Mouse (Mus musculus) spleen, adult 2 months (tissue): ENCODE measurements around the gene Gm29609. TPM values are rescaled to one million over a fixed set of nuclear protein-coding genes. Genes with fewer than 3 reads are reported as not detected.

Experiments used
- DNase-seq, 2 experiments: peaks; one replicate each; pipeline versions ENCODE4 v3.0.0 to v3.0.0-alpha.2; 2012 to 2021; ENCODE audit warnings: low spot score in 2 of 2, low read depth in 1 of 2
- H3K27ac ChIP-seq: fragments of 200-500 bp; 2 replicates; pipeline ENCODE4 v1.5.1; 2012; ENCODE audit warnings: low read length, inconsistent platforms; ENCODE audit not compliant: insufficient read depth
- H3K27me3 ChIP-seq: fragments of 200-500 bp; 2 replicates; pipeline ENCODE4 v1.6.1; 2012; ENCODE audit warnings: mild to moderate bottlenecking, moderate library complexity, low read length, inconsistent platforms; ENCODE audit not compliant: control insufficient read depth, insufficient read depth
- H3K36me3 ChIP-seq: fragments of 200-500 bp; 2 replicates; pipeline ENCODE4 v1.6.1; 2012; ENCODE audit warnings: mild to moderate bottlenecking, low read length, inconsistent platforms; ENCODE audit not compliant: control insufficient read depth, insufficient read depth
- H3K4me1 ChIP-seq: fragments of 200-500 bp; 2 replicates; pipeline ENCODE4 v1.6.1; 2011; ENCODE audit warnings: inconsistent platforms; ENCODE audit not compliant: control insufficient read depth, insufficient read depth, insufficient read length
- H3K4me3 ChIP-seq: fragments of 200-500 bp; 2 replicates; pipeline ENCODE4 v1.5.1; 2011; ENCODE audit warnings: mild to moderate bottlenecking, inconsistent platforms; ENCODE audit not compliant: insufficient read depth, insufficient read length; ENCODE audit errors: extremely low read depth
- CTCF ChIP-seq: fragments of 200-500 bp; IDR thresholded peaks from 2 replicates; pipeline ENCODE4 v1.5.1; 2011; ENCODE audit warnings: mild to moderate bottlenecking, inconsistent platforms; ENCODE audit not compliant: insufficient read depth, insufficient read length, insufficient replicate concordance; ENCODE audit errors: extremely low read depth
- POLR2A ChIP-seq: fragments of 200-500 bp; IDR thresholded peaks from 2 replicates; pipeline ENCODE4 v1.6.1; 2011; ENCODE audit warnings: low read depth, low read length, inconsistent platforms
- WGBS: fragments of 180-500 bp; shearing (Covaris S2); methylation state at CpG from one replicate; pipeline ENCODE4 v1.1.7; 2018; 5-methylcytosine and 5-hydroxymethylcytosine counted together
- polyA plus RNA-seq: library from polyadenylated mRNA; depleted of rRNA; stranded (reverse); fragments of >200 nt; gene quantifications from 2 replicates; pipeline ENCODE4 v1.2.3, GENCODE M21; 2012

The Gm29609 gene
- polyA plus RNA-seq, 1 experiment = 2.1 TPM

DNA sequence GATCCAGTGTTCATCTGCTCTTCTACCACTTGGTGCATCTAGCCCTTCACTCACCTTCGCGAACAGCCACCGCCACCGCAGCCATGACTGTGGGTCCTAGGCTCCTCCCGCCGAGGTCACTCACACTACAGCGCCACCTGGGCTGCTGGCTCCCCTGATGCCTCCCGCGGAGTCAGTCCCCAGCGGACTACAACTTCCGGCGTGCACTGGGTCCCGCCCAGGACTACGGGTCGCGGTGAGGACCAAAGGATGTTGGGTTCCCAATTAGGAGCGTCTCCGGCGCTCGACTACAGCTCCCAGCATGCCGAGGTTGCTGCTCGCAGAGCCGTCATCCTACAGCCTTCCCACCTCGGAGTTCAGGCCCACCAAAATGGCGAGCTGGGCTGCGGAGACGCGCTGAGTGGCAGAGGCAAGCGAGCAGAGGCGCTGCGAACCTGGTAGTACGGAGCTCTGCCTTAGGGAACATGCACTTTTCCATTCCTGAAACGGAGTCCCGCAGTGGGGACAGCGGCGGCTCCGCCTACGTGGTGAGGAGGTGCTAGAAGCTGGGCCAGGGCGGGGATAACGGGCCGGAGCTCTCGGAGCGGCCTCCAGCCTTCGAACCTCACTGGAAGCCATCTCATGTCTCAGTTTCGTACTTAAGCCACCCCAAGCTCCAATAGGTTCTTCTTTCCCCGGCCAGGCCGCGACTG lies 13.4 kb upstream of the Gm29609 start, which contains the start of the genes Snx17 and Eif2b4:
TSS of gene Snx17 (plus strand) at position 289 of the 692 bp plus-strand sequence.
TSS of gene Eif2b4 (minus strand) at position 492 of the 692 bp plus-strand sequence.
- Histone ChIP-seq H3K27me3 (no peaks in the 10 kb centered on the region), H3K36me3 (peaks cover 47% of the 10 kb centered on the region), H3K4me3 (peak within 1 kb of the TSS; percentile 93), H3K27ac (peak within 1 kb of the TSS; percentile 88), H3K4me1 (peaks cover 7% of the 10 kb centered on the region; the same call in 1 of the 2 replicates)
- TF ChIP-seq POLR2A (peak; percentile 80), CTCF (peak; percentile 59; the same call in 1 of the 2 replicates)
- DNase-seq = peak; percentile 98 to 100
- WGBS = under 1% methylated on average over 48 of the region's 48 CpGs

DNA sequence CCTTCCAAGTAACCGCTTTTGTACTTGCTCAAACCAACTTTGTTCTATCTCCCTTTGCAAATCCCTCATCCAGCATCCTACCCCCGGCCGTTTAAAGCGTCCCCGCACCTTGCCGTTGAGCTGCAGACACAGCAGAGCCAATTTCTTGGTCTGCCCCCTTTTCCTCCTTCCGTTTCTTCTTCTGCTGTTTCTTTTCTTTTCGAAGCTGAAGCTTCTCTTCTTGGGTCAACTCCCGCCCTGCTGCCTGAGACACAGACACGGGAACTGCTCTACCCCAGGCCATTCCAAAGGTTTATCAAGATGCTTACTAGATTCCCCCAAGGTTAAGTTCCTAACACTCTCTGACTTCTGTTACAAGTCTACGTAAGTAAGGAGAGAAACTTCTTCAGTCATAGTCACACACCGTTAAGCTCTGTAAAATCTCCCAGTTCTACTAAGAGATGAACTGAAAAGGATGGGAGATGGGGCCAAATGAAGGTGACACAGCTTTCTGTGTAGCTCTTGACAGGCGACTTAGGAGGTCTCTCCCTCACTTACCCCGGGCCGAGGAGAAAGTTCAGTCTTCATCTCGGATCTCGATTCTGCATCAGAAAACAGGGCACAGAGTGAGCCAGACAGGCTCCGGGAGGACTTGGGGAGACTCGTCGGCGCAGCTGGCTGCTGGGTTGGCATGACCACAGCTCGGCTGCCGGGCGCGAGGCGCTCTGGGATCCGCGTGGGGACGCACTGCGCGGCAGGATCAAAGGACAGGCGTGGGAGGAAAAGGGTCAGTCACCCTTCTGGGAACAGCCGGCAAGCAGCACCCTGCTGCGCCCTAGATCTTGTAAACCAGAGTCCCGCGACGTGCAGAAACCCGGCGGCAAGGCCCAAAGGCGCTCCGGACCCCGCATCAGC lies 12.6 kb upstream of the Gm29609 start:
- peaks cover 45% of the 10 kb centered on the region for H3K36me3 ChIP-seq

DNA sequence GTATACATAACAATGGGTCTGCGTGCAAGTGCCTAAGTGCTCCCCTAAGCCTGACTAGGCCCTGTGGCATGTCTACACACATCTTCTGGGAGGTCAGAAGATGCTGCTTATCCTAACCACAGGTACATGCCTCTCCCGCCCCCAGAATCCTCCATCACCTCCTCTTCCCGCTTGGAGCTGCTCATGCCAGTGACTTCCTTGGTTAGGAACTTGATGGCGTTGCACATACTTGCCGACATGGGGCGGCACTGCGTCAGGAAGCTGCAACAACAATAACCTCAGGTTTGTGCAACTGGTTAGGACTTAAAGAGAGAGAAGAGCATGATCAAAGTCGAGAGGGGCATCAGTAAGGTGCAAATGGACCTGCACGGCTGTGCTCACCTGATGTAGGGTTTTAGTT lies 10.5 kb upstream of the Gm29609 start:
- peaks cover 32% of the 10 kb centered on the region for H3K36me3 ChIP-seq
- DNase-seq = no peak
- WGBS = 95% methylated on average over 9 of the region's 9 CpGs
- no peak overlapping the region for H3K4me3 ChIP-seq
- peaks cover 7% of the 10 kb centered on the region; the same call in 1 of the 2 replicates for H3K4me1 ChIP-seq
- no peak overlapping the region for H3K27ac ChIP-seq
- no peaks in the 10 kb centered on the region for H3K27me3 ChIP-seq
- no peak for TF ChIP-seq POLR2A
- no peak for TF ChIP-seq CTCF

More for the DNA sequence above, 12.6 kb upstream of the Gm29609 start:
- TF ChIP-seq CTCF (no peak), POLR2A (no peak)
- no peaks in the 10 kb centered on the region for H3K27me3 ChIP-seq
- peaks cover 7% of the 10 kb centered on the region; the same call in 1 of the 2 replicates for H3K4me1 ChIP-seq
- H3K27ac ChIP-seq = peak overlapping the region; percentile 88
- DNase-seq = no peak
- 9% methylated on average over 42 of the region's 42 CpGs for WGBS
- H3K4me3 ChIP-seq = peak overlapping the region; percentile 82

DNA sequence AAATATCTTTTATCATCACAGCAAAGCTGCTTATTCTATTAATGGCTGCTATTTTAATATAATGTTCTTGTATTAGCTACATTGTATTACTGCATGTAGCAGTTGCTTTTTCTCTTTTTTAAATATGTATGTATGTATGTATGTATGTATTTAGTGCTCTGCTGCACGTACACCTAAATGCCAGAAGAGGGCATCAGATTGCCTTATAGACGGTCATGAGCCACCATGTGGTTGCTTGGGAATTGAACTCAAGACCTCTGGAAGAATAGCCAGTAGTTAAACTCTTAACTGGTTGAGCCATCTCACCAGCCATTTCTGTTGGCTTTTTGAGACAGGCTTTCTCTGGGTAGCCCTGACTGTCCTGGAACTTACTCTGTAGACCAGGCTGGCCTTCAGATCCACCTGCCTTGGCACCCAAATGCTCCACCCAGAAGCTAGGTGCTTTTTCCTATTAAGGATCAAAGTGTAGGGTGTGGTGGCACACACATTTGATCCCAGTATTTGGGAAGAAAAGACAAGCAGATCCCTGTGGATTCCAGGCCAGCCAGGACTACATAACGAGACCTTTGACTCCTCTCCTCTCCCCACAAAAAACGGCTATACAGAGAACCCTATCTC lies 8.6 kb upstream of the Gm29609 start:
- Histone ChIP-seq H3K4me1 (peaks cover 4% of the 10 kb centered on the region; the same call in 1 of the 2 replicates), H3K27ac (no peak overlapping the region), H3K4me3 (no peak overlapping the region), H3K27me3 (no peaks in the 10 kb centered on the region), H3K36me3 (peaks cover 31% of the 10 kb centered on the region)
- 78% methylated on average over 4 of the region's 4 CpGs for WGBS
- DNase-seq = no peak
- TF ChIP-seq POLR2A (no peak), CTCF (peak; percentile 20; the same call in 1 of the 2 replicates)

DNA sequence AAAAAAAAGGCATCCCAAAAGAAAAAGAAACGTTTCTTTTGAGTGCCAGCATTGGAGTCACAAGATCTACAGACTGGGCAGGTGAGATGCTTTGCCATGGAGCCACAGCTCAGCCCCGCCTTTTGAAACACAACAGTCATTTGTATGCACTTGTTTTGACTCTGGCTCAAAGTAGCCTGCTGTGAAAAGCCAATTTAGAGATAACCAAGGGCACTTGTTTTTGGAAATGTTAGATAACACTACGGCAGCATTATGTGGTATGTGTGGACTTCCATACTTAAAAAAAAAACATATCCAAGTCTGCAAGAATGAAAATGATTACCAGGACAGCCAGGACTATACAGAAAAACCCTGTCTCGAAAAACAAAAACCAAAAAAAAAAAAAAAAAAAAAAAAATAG lies 4.0 kb upstream of the Gm29609 start:
- Histone ChIP-seq H3K36me3 (peaks cover 15% of the 10 kb centered on the region), H3K27ac (no peak overlapping the region), H3K4me1 (peaks cover 3% of the 10 kb centered on the region; the same call in 1 of the 2 replicates), H3K4me3 (no peak overlapping the region), H3K27me3 (no peaks in the 10 kb centered on the region)
- DNase-seq = no peak
- TF ChIP-seq CTCF (no peak), POLR2A (no peak)
- WGBS = 68% methylated on average over 4 of the region's 4 CpGs

DNA sequence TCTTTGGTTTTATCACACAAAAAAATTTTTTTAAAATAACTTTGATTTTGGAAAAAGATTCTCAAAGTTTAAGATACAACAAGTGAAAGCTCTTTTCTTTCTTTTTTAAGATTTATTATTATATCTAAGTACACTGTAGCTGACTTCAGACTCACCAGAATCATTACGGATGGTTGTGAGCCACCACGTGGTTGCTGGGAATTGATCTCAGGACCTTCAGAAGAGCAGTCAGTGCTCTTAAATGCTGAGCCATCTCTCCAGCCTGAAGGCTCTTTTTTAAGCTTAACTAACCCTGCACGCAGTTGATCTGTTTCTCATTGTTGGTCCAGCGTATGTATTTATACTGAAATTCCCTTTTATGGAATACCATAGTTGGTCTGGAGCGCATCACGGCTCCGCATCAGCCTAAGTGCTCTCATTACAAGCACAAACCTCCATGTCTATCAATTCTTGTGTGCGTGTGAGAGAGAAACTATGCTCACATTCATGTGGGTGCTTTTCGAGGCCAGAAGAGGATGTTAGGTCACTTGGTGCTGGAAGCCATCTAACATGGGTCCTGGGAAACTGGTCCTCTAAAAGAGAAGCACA lies 1.6 kb upstream of the Gm29609 start:
- H3K36me3 ChIP-seq = no peaks in the 10 kb centered on the region; the same call in 1 of the 2 replicates
- no peak overlapping the region for H3K4me3 ChIP-seq
- no peaks in the 10 kb centered on the region for H3K27me3 ChIP-seq
- H3K27ac ChIP-seq = no peak overlapping the region
- no peak for DNase-seq
- peaks cover 3% of the 10 kb centered on the region; the same call in 1 of the 2 replicates for H3K4me1 ChIP-seq
- 94% methylated on average over 9 of the region's 9 CpGs for WGBS
- TF ChIP-seq CTCF (no peak), POLR2A (no peak)
